Mouse (Mus musculus) heart, postnatal 0 days (tissue): Measurements from ENCODE around the gene Lcn12. TPM values are rescaled to one million over a fixed set of nuclear protein-coding genes. Genes with fewer than 3 reads are reported as not detected.

ENCODE experiments used
- ATAC-seq: fragments of 200-750 bp; cut with Nextera tagmentation; 2 replicates; pipeline ENCODE4 v1.8.0; 2017; ENCODE audit warnings: low read depth, moderate number of reproducible peaks, moderate library complexity; ENCODE audit not compliant: insufficient read depth
- DNase-seq: peaks from one replicate; pipeline ENCODE4 v3.0.0-alpha.2; 2016; ENCODE audit warnings: low spot score
- H3K27ac ChIP-seq: fragments of 300-500 bp; sonication (generic); 2 replicates; pipeline ENCODE4 v1.5.1; 2014; ENCODE audit warnings: low read depth, mild to moderate bottlenecking
- H3K27me3 ChIP-seq: fragments of 300-500 bp; sonication (generic); 2 replicates; pipeline ENCODE4 v1.6.1; 2014; ENCODE audit warnings: low read length, mixed read lengths; ENCODE audit not compliant: control insufficient read depth, insufficient read depth
- H3K36me3 ChIP-seq: fragments of 300-500 bp; sonication (generic); replicated peaks from 2 replicates; pipeline ENCODE4 v1.6.1; 2014; ENCODE audit warnings: low read length, mixed read lengths; ENCODE audit not compliant: control insufficient read depth, insufficient read depth
- H3K4me1 ChIP-seq: fragments of 300-500 bp; sonication (generic); 2 replicates; pipeline ENCODE4 v1.6.1; 2014; ENCODE audit warnings: antibody characterized with exemption; ENCODE audit not compliant: control insufficient read depth, insufficient read depth
- H3K4me2 ChIP-seq: fragments of 300-500 bp; sonication (generic); 2 replicates; pipeline ENCODE4 v1.6.1; 2014; ENCODE audit warnings: low read depth, mild to moderate bottlenecking, low read length, moderate library complexity
- H3K4me3 ChIP-seq: fragments of 300-500 bp; sonication (generic); 2 replicates; pipeline ENCODE4 v1.5.1; 2014; ENCODE audit warnings: low read depth, low read length
- H3K9ac ChIP-seq: fragments of 300-500 bp; sonication (generic); replicated peaks from 2 replicates; pipeline ENCODE4 v1.6.1; 2014; ENCODE audit warnings: low read depth, low read length, mixed read lengths
- H3K9me3 ChIP-seq: fragments of 300-500 bp; sonication (generic); replicated peaks from 2 replicates; pipeline ENCODE4 v1.6.1; 2016; ENCODE audit warnings: low read length; ENCODE audit not compliant: control insufficient read depth
- CTCF ChIP-seq: IDR thresholded peaks from 2 replicates; pipeline ENCODE4 v1.5.1; 2016; ENCODE audit warnings: antibody characterized with exemption, control low read depth, low read depth
- EP300 ChIP-seq: IDR thresholded peaks from 2 replicates; pipeline ENCODE4 v1.6.1; 2016; ENCODE audit warnings: antibody characterized with exemption, low read depth
- WGBS: fragments of 180-500 bp; shearing (Covaris S2); extraction: QIAGEN DNeasy Blood & Tissue Kit; methylation state at CpG from one replicate; pipeline ENCODE4 v1.1.7; 2014; 5-methylcytosine and 5-hydroxymethylcytosine counted together
- polyA plus RNA-seq: library from polyadenylated mRNA; unstranded; fragments of >200 nt; fragmentation: Nextera tagmentation; extraction: Ambion mirVana; gene quantifications from 2 replicates; pipeline ENCODE4 v1.2.1, GENCODE M21; 2015
- total RNA-seq: library from RNA; depleted of rRNA; stranded (reverse); fragments of >200 nt; gene quantifications from 2 replicates; pipeline ENCODE4 v1.2.3, GENCODE M21; 2014; ENCODE audit warnings: low replicate concordance

The Lcn12 gene
- total and polyA plus RNA-seq, 2 experiments from 2014 or later, result not detected

DNA sequence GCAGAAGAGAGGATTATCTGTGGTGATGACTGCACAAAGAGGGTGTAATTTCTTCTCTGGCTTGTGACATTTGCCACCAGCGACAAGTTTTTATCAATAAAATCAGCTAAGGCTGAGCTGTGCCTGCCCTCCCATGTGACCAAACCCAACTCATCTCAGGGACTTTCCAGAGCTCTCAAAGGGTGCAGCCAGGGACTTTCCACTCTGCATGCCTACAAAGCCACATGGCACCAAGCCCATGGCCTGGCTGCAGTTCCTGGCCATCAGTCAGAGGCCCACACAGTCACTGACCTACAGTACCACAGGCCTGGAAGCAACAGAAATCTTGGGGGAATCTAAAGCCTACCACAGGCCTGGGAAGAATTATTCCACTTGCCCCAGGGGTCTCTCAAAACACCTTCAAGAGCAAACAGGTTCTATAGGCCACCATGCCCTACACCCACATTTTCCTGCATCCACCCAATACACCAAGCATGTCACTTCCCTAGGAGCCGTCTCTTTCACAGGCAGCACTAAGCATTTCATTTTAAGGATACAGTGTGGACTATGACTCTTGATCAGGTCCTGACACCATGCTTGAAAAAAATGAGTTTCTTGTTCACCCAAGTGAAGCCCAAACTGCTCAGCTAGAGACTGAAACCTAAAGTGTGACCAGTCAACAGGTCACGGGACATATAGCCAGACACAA lies 40.6 kb upstream of the Lcn12 start:
- ATAC-seq (peak; percentile 82), DNase-seq (peak; percentile 56)
- Histone ChIP-seq H3K27me3 (no peaks in the 10 kb centered on the region), H3K4me3 (no peak overlapping the region), H3K4me1 (peaks cover 11% of the 10 kb centered on the region; the same call in 1 of the 2 replicates), H3K9ac (no peak overlapping the region), H3K27ac (peak overlapping the region; percentile 56), H3K36me3 (peaks cover 73% of the 10 kb centered on the region), H3K9me3 (no peaks in the 10 kb centered on the region), H3K4me2 (no peak overlapping the region)
- 55% methylated on average over 3 of the region's 3 CpGs for WGBS
- TF ChIP-seq EP300, result no peak
- no peak for TF ChIP-seq CTCF

DNA sequence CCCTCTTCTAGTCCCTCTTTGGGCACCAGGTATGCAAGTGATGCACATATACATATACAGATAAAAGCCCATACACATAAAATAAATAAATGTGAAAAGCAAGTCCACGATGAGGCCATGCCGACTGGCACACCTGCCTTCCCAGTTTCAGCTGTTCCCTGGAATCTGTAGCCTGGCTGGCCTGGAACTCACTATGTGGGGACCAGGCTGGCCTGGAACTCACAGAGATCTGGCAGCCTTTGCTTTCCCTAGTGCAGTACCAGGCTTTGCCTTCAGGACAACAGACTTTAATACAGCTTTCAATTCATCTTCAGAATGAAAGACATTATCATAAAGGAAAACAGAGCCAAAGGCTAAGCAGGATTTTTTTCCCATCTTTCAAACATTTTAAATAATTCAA lies 40.0 kb upstream of the Lcn12 start:
- Histone ChIP-seq H3K27ac (no peak overlapping the region), H3K9ac (no peak overlapping the region), H3K27me3 (no peaks in the 10 kb centered on the region), H3K4me1 (peaks cover 11% of the 10 kb centered on the region; the same call in 1 of the 2 replicates), H3K4me2 (no peak overlapping the region), H3K9me3 (no peaks in the 10 kb centered on the region), H3K4me3 (no peak overlapping the region), H3K36me3 (peaks cover 78% of the 10 kb centered on the region)
- ATAC-seq (no peak), DNase-seq (no peak)
- TF ChIP-seq EP300, result no peak
- no peak for TF ChIP-seq CTCF
- WGBS, result 96% methylated on average over 2 of the region's 2 CpGs

DNA sequence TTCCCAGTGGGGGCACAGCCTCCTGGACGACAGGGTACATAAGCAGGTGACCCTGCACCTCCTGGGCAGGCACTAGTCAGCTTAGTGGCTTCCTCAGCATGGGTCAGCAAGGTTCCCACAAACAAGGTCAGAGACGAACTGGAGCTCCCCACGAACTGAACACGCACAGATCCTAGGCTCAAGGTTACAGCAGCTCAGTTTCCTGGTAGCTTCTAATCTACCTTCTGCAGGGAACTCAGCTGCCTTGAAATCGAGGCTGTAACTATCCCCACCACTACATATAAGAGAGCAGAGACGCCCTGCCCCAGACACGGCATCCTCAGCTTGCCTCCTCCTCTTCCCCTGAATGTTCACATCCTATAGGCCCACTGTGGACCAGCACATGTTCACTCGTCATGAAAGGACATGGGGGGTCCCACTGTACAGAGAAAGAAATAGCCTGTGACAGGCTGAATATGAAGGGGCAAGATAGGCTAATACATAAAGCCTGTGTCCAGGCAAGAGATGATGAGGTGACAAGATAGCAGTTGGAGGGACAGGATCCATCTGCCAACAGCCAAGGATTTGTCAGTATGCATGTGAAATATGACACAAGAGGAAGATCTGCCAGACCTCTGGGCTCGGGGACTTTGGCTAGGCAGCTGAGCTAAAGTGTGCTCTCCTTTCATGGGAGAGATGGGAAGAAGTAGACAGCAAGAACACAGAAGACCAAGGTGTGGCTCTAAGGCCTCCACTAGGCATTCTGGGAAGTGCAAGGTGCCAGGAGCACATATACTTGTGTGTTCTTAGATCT lies 33.0 kb upstream of the Lcn12 start:
- Histone ChIP-seq H3K4me2 (no peak overlapping the region), H3K9me3 (no peaks in the 10 kb centered on the region), H3K9ac (no peak overlapping the region), H3K4me3 (no peak overlapping the region), H3K36me3 (peaks cover 94% of the 10 kb centered on the region), H3K27me3 (no peaks in the 10 kb centered on the region), H3K4me1 (no peaks in the 10 kb centered on the region), H3K27ac (no peak overlapping the region)
- ATAC-seq, result no peak
- WGBS, result 83% methylated on average over 9 of the region's 9 CpGs
- no peak for DNase-seq
- TF ChIP-seq CTCF, result no peak
- no peak for TF ChIP-seq EP300

DNA sequence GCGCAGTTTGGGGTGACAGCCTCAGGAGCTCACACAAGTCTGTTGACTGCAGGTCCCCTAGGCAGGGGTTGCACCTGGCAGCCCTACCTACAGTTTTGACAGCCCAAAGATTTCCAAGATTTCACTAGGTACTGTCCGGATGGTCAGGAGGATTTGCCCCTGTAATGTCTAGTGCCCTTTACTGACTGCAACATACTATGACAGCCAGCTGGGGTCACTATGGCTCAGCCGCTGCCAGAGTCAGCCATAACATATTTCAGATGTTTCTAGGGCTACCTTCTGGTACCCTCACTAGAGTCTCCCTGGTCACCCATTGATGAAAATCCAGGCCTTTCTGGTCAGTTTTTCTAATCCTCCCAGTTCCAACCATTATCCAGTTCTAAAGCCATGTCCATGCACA lies 16.2 kb upstream of the Lcn12 start:
- WGBS, result 53% methylated on average over 3 of the region's 3 CpGs
- Histone ChIP-seq H3K27ac (no peak overlapping the region), H3K36me3 (peaks cover 9% of the 10 kb centered on the region), H3K4me1 (no peaks in the 10 kb centered on the region), H3K9ac (no peak overlapping the region), H3K4me2 (no peak overlapping the region), H3K9me3 (no peaks in the 10 kb centered on the region), H3K4me3 (no peak overlapping the region), H3K27me3 (no peaks in the 10 kb centered on the region)
- peak; percentile 52 for TF ChIP-seq CTCF
- TF ChIP-seq EP300, result no peak
- ATAC-seq (no peak), DNase-seq (peak; percentile 12)

DNA sequence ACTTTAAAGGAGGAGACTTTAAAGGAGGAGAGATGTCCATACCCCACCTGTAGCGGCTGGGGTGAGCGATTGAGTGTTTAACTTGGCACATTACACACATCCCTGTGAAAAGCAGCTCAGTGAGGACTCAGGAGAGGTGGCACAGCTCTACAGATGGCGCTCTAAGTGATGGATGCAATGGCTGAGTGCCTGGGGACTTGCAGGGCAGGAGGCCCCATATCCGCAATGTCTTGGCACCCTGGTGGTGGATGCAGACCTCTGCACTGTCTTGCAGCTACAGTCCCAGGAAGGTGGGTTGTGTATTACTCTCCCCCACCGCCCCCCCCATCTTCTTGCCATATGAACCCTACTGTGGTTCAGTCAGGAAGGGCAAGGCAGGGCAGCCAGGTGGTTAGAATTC lies 13.3 kb upstream of the Lcn12 start:
- ATAC-seq (peak; percentile 44; the same call in 1 of the 2 replicates), DNase-seq (peak; percentile 27)
- Histone ChIP-seq H3K4me2 (no peak overlapping the region), H3K4me1 (peaks cover 1% of the 10 kb centered on the region; the same call in 1 of the 2 replicates), H3K27me3 (no peaks in the 10 kb centered on the region), H3K27ac (no peak overlapping the region), H3K9me3 (no peaks in the 10 kb centered on the region), H3K9ac (no peak overlapping the region), H3K36me3 (peaks cover 34% of the 10 kb centered on the region), H3K4me3 (no peak overlapping the region)
- WGBS, result 34% methylated on average over 5 of the region's 5 CpGs
- TF ChIP-seq EP300 (no peak), CTCF (peak; percentile 40)
